Mouse (Mus musculus) ovary, adult 18-20 months (tissue): Measurements from ENCODE around the gene Myl12a.

Experiments used
- DNase-seq: peaks from one replicate; pipeline ENCODE4 v3.0.0; 2022; ENCODE audit warnings: low spot score, mixed read lengths

The Myl12a gene

GRCm38 (mm10) chr17:71002744-71003094 is at the start of gene Myl12a:
Myl12a (minus strand) TSS chr17:71002878.
- no peak for DNase-seq

GRCm38 (mm10) chr17:71049292-71049691 is 46.6 kb upstream of the Myl12a start:
- no peak for DNase-seq

- no peak for DNase-seq
Observed at GRCm38 (mm10) chr17:71046856-71047255, 44.2 kb upstream of the Myl12a start.

GRCm38 (mm10) chr17:71045591-71045990 is 42.9 kb upstream of the Myl12a start:
- DNase-seq = no peak

GRCm38 (mm10) chr17:71042645-71043044 is 40.0 kb upstream of the Myl12a start:
- DNase-seq = no peak

- DNase-seq = no peak
Observed at GRCm38 (mm10) chr17:71040582-71040880, 37.9 kb upstream of the Myl12a start.

- DNase-seq = no peak
Observed at GRCm38 (mm10) chr17:71039851-71040581, 37.3 kb upstream of the Myl12a start.

- no peak for DNase-seq
Observed at GRCm38 (mm10) chr17:71038812-71039211, 36.1 kb upstream of the Myl12a start.

GRCm38 (mm10) chr17:71037188-71037587 is 34.5 kb upstream of the Myl12a start:
- no peak for DNase-seq

GRCm38 (mm10) chr17:71034472-71034871 is 31.8 kb upstream of the Myl12a start:
- no peak for DNase-seq

- peak; percentile 10 for DNase-seq
Observed at GRCm38 (mm10) chr17:71032719-71033118, 30.0 kb upstream of the Myl12a start.

GRCm38 (mm10) chr17:71027186-71027585 is 24.5 kb upstream of the Myl12a start:
- no peak for DNase-seq

GRCm38 (mm10) chr17:71025922-71026321 is 23.2 kb upstream of the Myl12a start:
- DNase-seq = no peak

- DNase-seq = no peak
Observed at GRCm38 (mm10) chr17:71024071-71024470, 21.4 kb upstream of the Myl12a start.

GRCm38 (mm10) chr17:71022841-71023240 is 20.2 kb upstream of the Myl12a start:
- DNase-seq = no peak

- DNase-seq = no peak
Observed at GRCm38 (mm10) chr17:71019860-71020259, 17.2 kb upstream of the Myl12a start.

- DNase-seq = no peak
Observed at GRCm38 (mm10) chr17:71019309-71019655, 16.6 kb upstream of the Myl12a start.

- no peak for DNase-seq
Observed at GRCm38 (mm10) chr17:71018616-71019308, 16.1 kb upstream of the Myl12a start.

GRCm38 (mm10) chr17:71018151-71018550 is 15.5 kb upstream of the Myl12a start:
- no peak for DNase-seq

GRCm38 (mm10) chr17:71017457-71017998 is 14.8 kb upstream of the Myl12a start:
- no peak for DNase-seq

- no peak for DNase-seq
Observed at GRCm38 (mm10) chr17:71014911-71015310, 12.2 kb upstream of the Myl12a start.

- no peak for DNase-seq
Observed at GRCm38 (mm10) chr17:71013105-71013504, 10.4 kb upstream of the Myl12a start.

GRCm38 (mm10) chr17:71011931-71012662 is 9.4 kb upstream of the Myl12a start:
- no peak for DNase-seq
